Mouse (Mus musculus) retina, embryonic 14.5 days (tissue): ENCODE results near the gene Cyp46a1.

Source experiments
- DNase-seq: peaks from one replicate; pipeline ENCODE4 v3.0.0-alpha.2; 2015; ENCODE audit warnings: low spot score

Cyp46a1 gene

DNA sequence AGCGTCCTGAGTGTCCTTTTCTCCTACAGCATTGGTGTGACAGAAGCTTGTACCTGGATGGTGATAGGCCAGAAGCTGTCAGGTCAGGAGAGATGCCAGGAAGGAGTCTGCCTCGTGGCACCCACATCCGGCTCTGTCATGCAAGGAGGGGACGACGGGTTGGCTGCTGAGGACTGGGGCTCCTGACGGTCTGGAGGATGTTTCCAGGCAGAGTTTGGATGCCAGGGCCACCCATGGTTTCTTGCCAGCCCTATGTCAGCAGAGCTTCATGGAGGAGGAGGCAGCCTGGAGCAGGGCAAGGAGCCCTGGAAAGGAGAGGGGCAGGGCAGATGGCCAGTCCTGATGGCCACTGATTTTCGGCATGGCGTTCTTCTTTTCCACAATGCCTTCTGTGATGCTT is 65.0 kb downstream of the Cyp46a1 start:
- DNase-seq: no peak

DNA sequence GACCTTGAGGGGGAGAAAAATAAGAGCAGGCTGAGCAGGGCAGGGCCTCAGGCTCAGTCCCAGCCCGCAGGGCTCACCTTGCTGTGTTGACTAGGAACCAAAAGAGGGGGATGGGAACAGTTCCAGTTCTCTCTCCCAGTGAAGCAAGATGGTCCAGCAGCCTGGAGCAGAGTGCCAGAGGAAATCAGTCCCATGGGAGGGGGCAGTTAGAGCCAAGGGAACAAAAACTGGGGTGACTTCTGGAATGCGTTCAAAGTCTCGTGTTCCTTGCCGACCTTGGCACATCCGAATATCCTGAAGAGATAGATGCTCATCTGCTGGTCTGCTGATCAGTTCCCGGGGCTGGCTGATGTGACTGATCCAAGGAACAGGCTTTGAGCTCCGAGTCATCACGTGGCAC is 66.8 kb downstream of the Cyp46a1 start:
- DNase-seq: no peak

DNA sequence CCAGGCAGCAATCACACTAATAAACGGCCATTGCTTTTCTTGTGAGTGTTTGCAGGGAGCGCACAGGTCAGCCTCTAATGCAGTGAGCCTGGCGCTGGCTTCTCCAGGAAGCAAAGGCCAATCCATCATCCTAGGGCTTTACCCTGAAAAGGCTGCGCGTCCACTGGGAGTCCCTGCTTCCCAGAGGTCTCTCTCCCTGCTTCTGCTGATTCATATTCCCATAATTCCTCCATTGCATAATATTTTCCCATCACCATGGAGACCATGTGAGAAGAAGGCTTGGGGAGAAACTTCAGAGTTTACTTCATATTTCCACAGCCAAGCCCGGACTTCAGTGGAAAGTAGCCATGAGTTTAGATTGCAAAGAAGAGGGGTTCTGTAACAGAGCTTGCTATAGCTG is 69.8 kb downstream of the Cyp46a1 start:
- no peak for DNase-seq

DNA sequence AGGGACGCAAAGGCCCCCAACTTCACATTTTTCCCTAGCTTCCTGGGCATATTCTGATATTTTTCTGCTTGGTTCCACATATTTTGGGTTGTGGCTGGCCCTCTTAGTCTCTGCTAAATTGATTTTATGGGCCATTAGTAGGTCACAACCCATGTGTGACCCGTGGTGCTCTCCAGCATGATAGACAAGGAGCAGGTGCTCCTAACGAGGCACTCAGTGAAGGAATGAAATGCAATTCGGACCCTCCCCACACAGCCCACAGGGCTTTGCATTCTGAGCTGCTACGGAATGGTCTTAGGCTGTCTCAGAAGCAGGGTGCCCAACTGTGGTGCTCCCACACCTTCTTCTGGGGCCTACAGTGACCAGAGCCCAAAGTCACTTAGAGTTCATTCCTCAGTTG is 74.9 kb downstream of the Cyp46a1 start:
- no peak for DNase-seq

DNA sequence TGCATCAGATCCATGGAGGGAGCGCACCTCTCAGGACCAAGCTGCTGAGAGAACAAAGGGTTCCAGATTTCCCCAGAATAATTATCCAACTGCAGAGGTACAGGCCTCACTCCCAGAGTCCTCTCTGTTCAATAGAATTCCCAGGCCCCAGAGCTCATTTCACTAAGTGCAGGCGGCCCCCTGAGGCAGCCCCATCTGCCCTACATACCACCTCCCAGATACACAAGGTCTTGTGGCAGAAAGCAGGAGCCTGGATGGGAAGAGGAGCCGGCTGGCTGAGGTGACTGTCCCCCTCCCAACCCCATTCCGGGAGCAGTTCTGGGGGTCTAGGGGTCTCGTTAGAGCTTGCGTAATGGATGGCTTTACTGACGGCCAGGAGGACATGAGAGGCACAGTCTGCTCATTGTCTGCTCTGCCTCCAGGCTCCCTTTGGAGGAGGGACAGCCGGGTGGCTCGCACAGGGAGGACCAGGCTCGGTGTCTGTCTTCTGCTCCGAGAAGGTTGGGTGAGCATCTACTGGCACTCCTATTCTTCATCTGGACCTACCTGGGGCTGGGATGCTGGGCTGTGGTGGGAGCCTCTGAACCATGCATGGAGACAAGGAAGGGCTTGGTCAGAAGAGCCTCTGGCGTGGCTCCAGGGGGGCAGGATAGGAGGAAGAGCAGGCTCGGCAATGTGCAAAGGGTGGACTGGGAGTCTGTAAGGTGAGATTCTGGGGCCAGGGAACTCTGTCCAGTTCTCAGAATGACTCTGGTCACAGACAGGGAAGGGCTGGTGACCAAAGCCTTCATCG is 76.4 kb downstream of the Cyp46a1 start:
- DNase-seq: peak; percentile 78
